Mouse (Mus musculus) granulocyte monocyte progenitor cell, adult 5-6 weeks (primary cell): ENCODE measurements around the gene Dnal4. TPM values are rescaled to one million over a fixed set of nuclear protein-coding genes. Genes with fewer than 3 reads are reported as not detected.
"Not testable (repeated sequence)": the region's sequence is repeated elsewhere in the genome, so short reads cannot be mapped to it uniquely, and the experiment has no call there.

Experiments used
- ATAC-seq: replicated peaks from 2 replicates; pipeline ENCODE4 v1.8.0; 2016; ENCODE audit warnings: mild to moderate bottlenecking, moderate TSS enrichment, inconsistent platforms; ENCODE audit not compliant: poor library complexity, severe bottlenecking
- total RNA-seq, 2 experiments: library from RNA; stranded (forward) in 1 of 2; stranded (reverse) in 1 of 2; fragments of 200-712, 200-1000 nt in 1 of 2; fragments of >200 nt in 1 of 2; fragmentation: Nextera tagmentation in 1 of 2; gene quantifications; 2 replicates each; pipeline ENCODE4 v1.2.3; 2014 to 2017

The Dnal4 gene
- 9.5 and 27.7 TPM in 2 replicates for total RNA-seq (2014; fragmentation: Nextera tagmentation)
- total RNA-seq (2017): 11.6 and 13.5 TPM in 2 replicates

DNA sequence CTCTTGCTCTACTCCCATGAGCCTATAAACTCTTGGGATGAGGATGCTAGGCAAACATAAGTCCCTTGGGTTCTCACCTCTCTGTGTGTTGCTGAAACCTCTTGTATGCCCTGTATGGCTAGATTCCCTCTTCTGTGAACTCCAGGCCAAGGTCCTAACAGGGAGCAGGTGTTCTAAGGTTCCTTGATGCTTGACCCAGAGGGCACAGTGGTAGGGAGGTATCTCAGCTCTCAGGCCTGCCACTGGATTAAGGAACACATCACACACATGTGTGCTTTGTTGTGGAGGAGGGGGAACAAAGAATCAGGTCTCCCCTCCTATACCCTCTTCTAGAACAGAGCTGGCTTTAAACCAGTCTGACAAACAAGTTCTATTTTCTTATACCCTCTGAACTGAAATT lies at the start of gene Dnal4:
Gene Dnal4, minus strand, starts transcription at position 101 of the 400 bp plus-strand sequence.
- no peak for ATAC-seq

DNA sequence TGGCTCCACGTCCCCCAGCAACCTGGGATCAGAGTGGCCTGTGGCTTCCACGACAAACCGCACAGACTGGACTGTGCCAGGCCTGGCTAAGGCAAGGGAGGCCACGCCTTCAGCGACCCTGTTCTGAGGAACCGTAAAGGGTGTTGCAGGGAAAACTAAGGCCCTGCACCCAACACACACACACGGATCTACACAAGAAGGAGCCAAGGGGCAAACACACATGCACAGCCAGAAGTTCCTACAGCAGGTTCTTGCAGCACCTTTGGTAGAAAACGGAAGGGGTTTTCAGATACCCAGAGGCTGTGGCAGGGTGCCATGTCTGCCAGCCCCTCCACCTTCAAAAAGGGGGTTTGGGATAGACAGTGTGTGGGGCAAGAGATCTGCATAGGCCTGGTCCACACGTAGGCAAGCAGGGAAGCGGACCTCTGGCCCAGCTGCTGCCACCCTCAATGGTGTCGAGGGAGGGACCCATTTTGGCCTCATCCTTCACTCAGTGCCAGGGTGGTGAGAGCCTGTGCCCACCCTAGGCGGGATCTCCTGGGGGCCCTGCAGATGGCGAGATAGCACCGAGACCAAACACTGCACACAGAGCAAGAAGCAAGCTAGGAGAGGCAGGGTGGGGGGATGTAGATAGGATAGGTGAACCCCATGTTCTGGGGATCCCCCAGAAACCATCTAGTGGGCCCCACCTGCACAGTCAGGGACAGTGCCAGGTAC lies 49.6 kb upstream of the Dnal4 start:
- ATAC-seq: no peak

DNA sequence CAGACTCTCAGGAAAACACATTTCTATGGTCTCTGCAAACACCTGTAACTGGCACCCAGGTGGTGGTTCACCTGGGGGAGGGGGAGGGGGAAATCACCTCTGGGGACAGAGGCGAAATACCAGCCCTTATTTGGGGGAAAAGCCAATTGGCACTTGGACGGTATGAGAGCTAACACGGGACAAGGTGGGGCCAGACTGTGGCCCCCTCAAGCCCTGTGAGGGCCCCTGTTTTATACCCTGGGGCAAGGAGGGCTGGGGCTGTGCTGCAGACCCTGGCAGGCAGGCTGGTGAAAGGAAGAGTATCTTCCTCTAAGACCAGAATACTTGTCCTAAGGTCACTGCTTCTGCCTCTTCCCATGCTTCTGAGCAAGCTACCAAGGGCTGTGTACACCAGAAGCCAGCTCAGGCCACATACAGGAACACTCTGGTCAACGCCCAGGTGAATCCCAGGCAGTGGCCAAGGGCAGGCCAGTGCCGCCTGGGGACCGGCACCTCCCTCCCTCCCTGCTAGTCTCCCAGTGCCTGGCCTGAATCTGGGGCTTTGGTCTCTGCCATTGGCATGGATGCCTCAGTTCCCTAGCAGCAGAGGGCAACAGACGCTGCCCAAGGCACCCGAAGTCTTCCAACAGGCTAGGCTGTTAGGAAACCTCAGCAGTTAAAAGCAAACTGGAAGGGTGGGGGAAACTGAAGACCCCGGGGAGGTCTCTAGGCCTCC lies 48.7 kb upstream of the Dnal4 start:
- no peak for ATAC-seq

DNA sequence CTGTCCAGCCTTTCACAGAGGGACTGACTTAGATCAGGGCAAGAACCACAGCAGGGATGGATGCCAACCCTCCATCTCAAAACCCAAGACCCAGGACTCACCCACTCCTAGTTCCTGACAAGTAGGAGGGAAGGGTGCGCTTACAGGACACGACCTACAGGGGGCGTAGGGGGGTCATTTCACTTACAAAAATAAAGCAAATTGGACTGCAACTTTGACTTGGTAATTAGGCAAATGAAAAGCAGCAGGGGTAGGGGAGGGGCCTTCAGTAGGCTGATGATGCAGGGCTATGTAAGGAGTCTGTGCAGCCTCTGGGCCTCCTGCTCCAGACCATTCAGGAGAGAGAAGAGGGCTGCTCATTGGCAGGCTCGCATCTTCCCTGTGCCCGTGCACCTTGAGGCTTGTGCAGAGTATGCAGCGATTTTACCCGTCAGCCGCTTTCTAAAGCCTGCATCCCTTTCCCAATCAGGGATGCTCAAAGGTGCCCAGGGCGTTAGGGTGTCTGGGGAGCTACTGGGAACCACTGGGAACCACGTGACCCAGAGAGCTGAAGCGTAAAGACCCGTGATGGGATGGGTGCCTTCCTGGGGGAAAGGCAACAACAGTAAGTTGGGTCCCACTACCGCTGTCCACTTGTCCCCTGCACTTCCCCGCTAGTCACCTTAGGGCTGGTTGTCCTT lies 47.6 kb upstream of the Dnal4 start:
- peak; percentile 37; the same call in 1 of the 2 replicates for ATAC-seq

DNA sequence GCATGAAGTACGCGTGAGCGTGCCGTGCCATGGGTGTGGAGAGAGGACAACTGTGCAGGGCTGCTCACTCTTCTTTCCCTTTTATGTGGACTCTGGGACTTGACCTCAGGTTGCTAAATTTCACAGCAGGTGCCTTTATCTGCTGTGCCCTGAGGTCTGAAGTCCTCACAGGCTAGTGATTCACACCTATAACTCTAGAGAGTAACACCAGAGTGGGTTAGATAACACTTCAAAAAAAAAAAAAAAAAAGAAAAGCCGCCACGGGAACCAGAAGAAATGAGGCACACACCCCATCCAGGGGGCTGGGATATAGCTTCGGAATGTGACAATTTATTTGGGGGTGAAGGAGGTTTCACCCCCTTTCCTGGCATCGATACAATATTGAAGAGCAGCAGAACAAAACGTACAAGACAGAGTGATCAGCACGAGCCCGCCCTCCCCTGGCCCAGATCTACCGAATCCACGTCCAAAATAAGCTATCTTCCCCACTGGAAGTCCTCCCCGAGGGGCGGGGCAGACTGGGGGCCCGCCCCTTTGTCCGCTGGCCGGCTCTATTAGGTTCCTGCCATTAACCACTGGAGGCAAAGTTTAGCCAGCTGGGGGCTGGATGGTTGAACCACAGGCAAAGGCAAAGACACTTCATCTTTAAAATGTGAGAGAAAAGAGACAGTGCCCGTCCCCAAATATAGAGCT lies 46.1 kb upstream of the Dnal4 start:
- no peak for ATAC-seq

DNA sequence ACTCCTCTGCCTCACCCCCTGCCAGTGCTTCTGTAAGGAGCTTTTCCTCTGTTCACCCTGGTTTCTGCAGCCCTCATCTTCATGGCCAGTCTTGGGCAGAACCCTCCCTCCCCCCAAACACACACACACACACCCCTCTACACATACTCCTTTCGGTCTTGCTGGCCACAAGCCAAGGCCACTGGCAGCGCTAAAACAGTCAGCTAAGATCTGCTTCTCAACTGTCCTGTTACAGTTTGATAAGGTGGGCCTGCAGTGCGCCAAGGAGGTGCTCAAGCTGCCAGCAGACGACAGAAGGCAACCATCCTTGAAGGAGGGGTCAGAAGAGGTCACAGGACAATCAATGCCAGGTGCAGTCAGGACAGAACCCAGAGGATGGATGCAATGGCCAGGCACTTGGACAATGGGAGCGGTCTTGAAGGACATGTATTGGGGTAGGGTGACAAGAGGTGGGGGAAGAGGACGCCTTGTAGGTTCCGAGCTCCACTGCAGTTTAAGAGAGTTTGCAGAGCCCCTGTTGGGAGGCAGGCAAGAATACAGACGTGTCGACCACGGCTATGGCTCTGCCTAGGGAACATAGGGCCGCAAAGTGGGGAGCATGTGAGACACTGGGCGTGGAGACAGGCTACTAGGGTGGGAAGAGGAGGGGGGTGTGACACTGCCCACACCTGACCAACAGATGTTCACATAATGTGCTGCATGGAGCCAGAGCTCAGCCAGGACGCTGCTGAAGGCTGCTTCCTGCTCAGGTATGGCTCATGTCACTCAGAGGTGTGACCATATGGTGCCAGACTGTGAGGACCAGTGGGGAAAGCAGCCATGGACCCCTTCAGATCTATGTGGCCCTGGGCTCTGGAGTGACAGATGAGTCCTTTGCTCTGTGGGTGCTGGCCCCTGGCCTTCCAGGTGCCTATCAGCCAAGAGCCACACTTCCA lies 44.9 kb upstream of the Dnal4 start:
- no peak for ATAC-seq

DNA sequence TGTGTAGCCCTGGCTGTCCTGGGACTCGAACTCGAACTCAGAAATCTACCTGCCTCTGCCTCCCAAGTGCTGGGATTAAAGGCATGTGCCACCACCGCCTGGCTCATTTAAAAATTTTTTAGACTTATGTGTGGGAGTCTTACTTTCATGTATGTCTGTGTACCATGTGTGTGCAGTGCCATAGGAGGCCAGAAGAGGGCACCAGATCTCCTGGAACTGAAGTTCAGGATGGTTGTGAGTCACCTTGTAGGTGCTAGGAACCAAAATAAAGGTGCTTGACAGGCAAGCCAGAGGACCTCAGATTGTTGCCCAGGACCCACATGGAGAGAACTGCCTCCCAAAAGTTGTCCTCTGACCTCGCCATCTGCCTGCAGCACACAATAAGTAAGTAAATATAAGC lies 40.7 kb upstream of the Dnal4 start:
- no peak for ATAC-seq

DNA sequence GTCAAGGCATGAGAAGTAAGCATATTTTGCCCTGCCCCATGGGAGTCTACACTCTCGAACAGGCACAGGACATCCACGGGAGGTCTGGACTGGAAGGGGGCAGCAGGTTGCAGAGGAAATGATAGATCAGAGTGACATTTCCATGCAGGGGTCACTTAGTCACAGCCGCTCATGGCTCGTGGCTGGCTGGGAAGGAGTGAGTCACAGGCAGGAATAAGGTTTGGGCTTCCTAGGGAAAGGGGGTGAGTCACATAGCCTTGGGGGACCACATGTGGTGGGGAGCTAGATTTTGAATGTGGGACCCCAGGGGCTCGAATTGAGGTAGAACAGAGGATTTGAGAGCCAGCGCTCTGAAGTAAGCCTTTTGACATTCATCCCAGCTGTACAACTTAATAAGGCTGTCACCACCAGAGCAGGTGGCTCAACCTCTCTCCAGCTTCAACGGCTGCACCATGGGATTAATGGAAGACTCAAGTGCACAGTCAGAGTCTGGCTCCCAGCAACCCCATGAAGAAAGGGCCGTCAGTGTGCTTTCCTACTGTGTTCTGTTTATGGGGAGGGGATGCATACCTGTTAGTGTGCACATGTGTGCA lies 36.1 kb upstream of the Dnal4 start:
- no peak for ATAC-seq

DNA sequence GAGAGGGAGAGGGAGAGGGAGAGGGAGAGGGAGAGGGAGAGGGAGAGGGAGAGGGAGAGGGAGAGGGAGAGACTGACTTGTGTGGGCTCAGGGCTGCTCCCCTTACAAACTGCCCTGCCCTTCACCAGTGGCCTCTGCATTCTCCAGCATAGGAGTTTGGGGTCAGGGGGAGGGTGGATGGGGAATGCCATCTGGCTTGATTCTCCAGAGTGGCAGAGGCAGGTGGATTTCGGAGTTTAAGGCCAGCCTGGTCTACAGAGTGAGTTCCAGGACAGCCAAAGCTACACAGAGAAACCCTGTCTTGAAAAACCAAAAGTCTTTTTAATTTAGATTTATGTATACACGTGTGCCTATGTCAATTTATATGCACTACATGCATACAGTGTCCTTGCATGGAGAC lies 35.2 kb upstream of the Dnal4 start:
- ATAC-seq: not testable (repeated sequence)

DNA sequence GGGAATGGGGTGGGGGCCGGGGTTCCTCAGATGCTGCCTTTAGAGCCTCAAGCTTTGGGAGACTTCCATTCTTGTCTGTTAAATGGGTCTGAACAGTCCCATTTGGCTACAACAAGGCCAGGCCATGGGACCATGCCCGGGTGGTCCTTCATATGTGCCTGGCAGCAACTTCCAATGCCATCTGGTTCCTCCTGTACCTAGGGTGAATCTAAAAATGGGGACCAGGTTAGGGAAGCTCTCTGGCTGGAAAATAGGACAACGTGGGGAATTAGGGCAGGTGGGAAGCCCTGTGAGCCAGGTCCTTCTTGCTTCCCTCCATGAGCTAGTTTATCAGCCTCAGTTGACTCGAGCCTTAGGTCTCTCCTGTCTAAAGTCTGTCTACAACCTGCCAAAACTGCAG lies 33.3 kb upstream of the Dnal4 start:
- no peak for ATAC-seq

DNA sequence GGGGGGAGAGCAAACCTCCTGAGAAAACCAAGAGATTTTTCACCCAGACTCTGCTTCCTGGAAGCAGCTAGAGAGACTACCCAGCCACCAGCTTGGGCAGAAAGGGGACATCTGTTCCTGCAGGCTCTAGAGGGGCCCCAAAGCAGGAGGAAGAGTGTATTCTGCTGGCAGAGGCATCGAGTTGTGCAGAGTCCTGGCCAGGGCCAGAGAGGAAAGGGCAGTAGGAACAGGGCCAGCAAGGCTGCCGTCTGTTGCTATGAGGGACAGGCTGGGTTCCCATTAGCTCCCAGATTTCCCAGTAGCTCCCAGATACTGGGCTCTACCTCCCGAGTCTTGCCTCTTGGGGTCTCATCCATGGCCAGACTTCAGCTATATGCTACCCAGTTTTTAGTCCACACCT lies 32.4 kb upstream of the Dnal4 start:
- no peak for ATAC-seq

DNA sequence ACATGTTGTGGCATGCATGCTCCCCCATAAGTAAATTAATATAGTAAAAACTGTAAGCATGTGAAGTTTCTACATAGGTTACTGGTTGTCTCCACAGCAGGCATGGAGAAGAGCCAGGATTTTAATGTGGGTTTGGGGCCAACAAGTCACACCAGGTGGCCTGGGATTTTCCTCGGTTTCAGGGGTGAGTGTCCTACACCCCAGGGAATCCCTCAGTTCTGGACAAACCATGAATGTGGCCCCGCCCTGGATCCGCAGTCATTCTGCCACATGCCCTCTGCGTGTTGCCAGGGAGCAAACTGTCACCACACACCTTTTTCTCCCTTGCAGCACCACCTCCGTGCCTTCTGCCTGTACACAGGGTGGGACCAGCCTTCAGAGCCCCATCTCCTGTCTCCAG lies 31.0 kb upstream of the Dnal4 start:
- no peak for ATAC-seq

DNA sequence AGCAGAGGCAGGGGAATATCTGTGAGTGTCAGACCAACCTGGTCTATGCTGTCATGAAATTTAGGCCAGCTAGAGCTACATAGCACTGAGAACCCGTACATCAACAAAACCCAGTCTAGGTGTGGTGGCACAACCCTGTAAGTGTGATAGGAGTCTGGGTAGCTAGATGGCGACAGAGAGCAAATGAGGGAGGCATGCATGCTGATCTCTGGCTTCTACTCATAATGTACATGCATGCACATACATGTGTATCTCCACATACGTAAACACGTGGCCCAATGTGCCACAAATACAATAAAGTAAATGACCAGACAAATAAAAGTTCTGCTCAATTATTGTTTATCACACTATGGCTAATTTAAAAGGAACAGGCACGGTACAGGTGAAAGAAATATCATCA lies 30.5 kb upstream of the Dnal4 start:
- peak; percentile 51; the same call in 1 of the 2 replicates for ATAC-seq

DNA sequence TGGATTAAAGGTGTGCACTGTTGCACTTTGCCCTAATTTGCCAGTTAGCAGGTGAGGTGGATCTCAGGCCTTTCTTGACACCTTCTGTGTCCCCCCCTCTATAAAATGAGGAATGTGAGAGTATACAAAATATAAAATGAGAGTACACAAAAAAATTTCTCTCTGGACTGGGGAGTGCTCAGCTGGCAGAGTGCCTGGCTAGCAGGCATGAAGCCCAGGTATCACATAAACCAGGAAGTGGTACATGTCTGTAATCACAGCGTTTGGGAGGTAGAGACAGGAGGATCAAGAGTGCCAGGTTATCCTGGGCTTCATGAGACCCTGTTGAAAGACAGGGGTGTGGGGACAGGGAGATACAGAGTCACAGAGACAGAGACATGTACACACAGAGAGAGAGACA lies 29.4 kb upstream of the Dnal4 start:
- ATAC-seq: no peak

DNA sequence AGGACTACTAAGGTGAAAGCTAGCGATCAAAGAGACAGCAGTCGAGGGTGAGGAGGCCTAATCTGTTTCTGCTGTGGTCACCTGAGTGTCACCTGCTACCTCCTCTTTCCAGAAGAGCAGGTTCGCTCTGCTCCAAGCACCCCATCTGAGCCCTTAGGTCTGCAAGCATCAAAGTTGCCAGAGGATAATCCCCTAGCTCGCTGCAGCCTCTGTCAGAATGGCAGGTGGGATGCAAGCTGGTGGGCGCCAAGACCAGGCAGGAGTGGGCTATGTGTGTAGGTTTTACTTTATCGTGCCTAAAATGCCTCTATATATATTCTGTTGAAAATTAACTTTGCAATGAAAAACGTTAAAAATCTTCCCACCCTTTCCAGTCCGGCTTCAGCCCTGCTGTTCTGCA lies 27.6 kb upstream of the Dnal4 start:
- no peak for ATAC-seq

DNA sequence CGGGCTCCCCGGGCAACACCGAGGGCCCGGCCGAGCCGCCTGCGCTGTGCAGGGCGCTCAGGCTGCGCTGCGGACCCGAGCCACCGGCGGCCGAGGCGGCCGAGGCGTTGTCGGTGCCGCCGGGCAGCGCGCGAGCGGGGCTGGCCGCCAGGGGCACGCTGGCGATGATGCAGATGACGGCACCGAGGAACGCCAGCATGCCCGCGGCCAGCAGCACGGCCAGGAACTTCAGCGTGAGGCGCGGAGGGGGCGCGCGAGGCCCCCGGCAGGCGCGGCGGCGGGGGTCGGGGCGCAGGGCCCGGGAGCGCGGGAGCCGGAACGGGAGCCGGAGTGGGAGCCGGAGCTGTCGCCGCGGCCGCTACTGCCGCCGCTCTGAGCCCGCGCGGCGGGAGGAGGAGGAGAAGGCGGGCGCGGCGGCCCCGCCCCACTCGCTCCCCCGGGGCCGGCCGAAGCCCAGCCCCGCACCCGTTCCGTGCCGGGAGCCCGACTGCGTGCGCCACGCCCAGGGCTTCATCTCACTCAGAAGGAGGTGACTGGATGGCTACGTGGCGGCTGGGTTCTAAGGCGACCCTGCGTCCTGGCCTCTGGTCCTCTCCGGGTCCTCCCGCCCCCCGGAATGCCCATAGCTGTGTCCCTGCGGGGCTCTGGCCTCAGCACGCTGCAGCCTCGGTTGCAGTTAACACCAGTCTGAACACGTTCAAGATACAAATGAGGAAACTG lies 26.9 kb upstream of the Dnal4 start, which contains the start of gene Nptxr:
Gene Nptxr, minus strand, starts transcription at position 415 of the 720 bp plus-strand sequence.
- ATAC-seq: peak; percentile 38

DNA sequence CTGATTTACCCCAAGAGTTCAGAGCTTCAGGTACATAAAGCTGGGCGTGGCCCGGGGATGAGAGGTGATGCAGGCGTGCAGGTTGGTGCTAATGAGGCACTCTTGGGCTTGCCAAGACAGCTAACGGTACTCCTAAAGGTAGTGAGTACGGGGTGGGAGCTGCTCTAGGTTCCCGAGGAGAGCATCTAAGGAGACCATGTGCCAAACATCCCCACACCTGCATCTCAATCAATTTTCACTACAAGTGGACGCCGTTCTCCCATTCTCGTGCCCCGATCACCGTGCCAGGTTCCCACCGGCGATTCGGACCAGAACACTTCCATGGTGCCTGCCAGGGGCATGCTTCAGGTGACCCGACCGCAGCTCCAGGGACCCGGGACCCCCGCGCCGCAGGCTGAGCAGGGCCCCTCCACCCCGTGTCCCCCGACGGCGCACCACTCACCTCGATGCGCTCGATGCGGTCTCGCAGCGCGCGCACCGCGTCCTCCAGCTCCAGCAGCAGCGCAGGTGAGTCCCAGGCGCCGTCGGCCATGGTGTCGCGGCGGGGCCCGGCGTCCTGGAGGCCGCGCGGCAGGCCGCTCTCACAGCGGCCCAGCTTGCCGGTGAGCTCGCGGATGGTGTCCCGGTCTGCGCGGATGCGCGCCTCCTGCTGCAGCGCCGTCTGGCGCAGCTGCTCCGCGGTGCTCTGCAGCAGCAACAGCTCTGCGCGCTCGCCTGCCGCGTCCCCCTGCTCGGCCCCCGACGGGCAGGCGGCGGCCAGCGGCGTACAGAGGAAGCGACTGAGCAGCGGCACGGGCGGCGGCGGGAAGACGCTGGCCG lies 26.1 kb upstream of the Dnal4 start:
- 0 out of 2 replicates have a peak, but pooled peaks have one; percentile 8 for ATAC-seq

DNA sequence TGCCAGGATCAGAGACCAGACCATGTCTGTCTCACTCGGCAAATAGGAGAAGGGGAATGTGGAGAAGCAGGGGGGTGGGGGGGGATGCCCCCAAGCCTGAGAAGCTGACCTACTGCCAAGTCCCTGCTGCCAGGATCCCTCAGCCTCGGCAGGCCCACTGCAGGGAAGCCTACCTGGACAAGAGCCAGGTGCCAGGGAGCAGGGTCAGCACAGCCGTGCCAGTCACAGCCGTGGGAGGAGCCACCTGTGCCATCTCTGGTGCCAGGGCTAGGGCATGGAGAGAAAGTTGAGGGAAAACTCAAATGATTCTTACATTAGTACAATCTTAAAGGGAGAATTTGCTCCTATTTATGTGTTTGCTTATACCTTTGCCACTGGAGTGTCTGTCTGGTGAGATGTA lies 24.7 kb upstream of the Dnal4 start:
- no peak for ATAC-seq
